In genomic region chr1:187785226-187785625, GRCm38 (mm10) we compare ENCODE assay signal across 21 mouse cellular contexts.
DNase-seq lines count a peak whose midpoint lies in the region; ATAC-seq and TF ChIP-seq lines count a peak whose summit lies in the region.
"Had no signal": no experiment of that assay in that cellular context is flagged by ENCODE, and none has a peak within 500 bp of the region (broad histone marks: within the 10 kb centered on the region; RNA-seq: fewer than 3 reads in every experiment).

No protein-coding gene starts in this region.

- no peak for TF ChIP-seq POLR2A in brain, embryonic 14.5 days (IDR thresholded peaks at IDR 0.05; ENCODE audit: borderline replicate concordance, extremely low read depth, insufficient read depth, insufficient read length, poor library complexity, severe bottlenecking)

- no peak overlapping the region for H3K9ac ChIP-seq in intestine, embryonic 14.5 days (ENCODE audit: low read length)
- no peak overlapping the region for H3K9ac ChIP-seq in intestine, embryonic 16.5 days (ENCODE audit: low read depth, low read length)
- no peak overlapping the region for H3K9ac ChIP-seq in hindbrain, postnatal 0 days (replicated peaks; ENCODE audit: low read length)
- H3K9ac ChIP-seq: forebrain, embryonic 12.5 days; heart, embryonic 13.5 days; hindbrain, embryonic 15.5 days; liver, embryonic 13.5 days; lung, embryonic 15.5 days; midbrain, embryonic 13.5 days; stomach, embryonic 15.5 days had no signal

- H3K4me2 ChIP-seq in intestine, embryonic 14.5 days (ENCODE audit: low read length), result no peak overlapping the region
- H3K4me2 ChIP-seq in intestine, embryonic 16.5 days (ENCODE audit: low read depth, low read length), result no peak overlapping the region
- no peak overlapping the region for H3K4me2 ChIP-seq in hindbrain, postnatal 0 days (ENCODE audit: low read depth, low read length)
- H3K4me2 ChIP-seq: forebrain, embryonic 12.5 days; heart, embryonic 13.5 days; hindbrain, embryonic 15.5 days; liver, embryonic 13.5 days; lung, embryonic 15.5 days; midbrain, embryonic 13.5 days; stomach, embryonic 15.5 days had no signal

- WGBS in intestine, embryonic 14.5 days, result 81% methylated on average over 4 of the region's 4 CpGs
- WGBS in intestine, embryonic 16.5 days, result 82% methylated on average over 4 of the region's 4 CpGs
- 77% methylated on average over 4 of the region's 4 CpGs for WGBS in limb, embryonic 10.5 days
- 82% methylated on average over 4 of the region's 4 CpGs for WGBS in hindbrain, postnatal 0 days

- no peak overlapping the region for H3K27ac ChIP-seq in intestine, embryonic 14.5 days (ENCODE audit: low read depth)
- no peak overlapping the region for H3K27ac ChIP-seq in intestine, embryonic 16.5 days (ENCODE audit: low read length)
- 0 out of 2 replicates have a peak overlapping the region, but pooled peaks have one; percentile 16 for H3K27ac ChIP-seq in limb, embryonic 10.5 days
- H3K27ac ChIP-seq in hindbrain, postnatal 0 days, result no peak overlapping the region
- H3K27ac ChIP-seq: forebrain, embryonic 12.5 days; heart, embryonic 13.5 days; hindbrain, embryonic 15.5 days; liver, embryonic 13.5 days; lung, embryonic 15.5 days; macrophage; midbrain, embryonic 13.5 days; stomach, embryonic 15.5 days had no signal

- H3K4me1 ChIP-seq in intestine, embryonic 14.5 days (replicated peaks; ENCODE audit: control insufficient read depth, insufficient read depth, low read length), result no peaks in the 10 kb centered on the region
- H3K4me1 ChIP-seq in intestine, embryonic 16.5 days (ENCODE audit: control insufficient read depth, insufficient read depth, low read length), result no peaks in the 10 kb centered on the region
- H3K4me1 ChIP-seq in limb, embryonic 10.5 days, result peaks cover 28% of the 10 kb centered on the region
- no peaks in the 10 kb centered on the region for H3K4me1 ChIP-seq in hindbrain, postnatal 0 days (ENCODE audit: insufficient read depth, low read length)
- H3K4me1 ChIP-seq: heart, embryonic 13.5 days; liver, embryonic 13.5 days; lung, embryonic 15.5 days; stomach, embryonic 15.5 days had no signal

- ATAC-seq in intestine, embryonic 14.5 days (replicated peaks; ENCODE audit: low FRiP score, low TSS enrichment, low read depth), result no peak
- no peak for ATAC-seq in intestine, embryonic 16.5 days
- ATAC-seq in hindbrain, postnatal 0 days, result no peak
- ATAC-seq: midbrain, embryonic 13.5 days had no signal

- H3K9me3 ChIP-seq in intestine, embryonic 14.5 days (ENCODE audit: control insufficient read depth, low read length), result no peaks in the 10 kb centered on the region
- H3K9me3 ChIP-seq in intestine, embryonic 16.5 days (ENCODE audit: control insufficient read depth, low read length), result no peaks in the 10 kb centered on the region
- no peaks in the 10 kb centered on the region for H3K9me3 ChIP-seq in limb, embryonic 10.5 days (replicated peaks)
- H3K9me3 ChIP-seq in hindbrain, postnatal 0 days (ENCODE audit: low read length), result no peaks in the 10 kb centered on the region
- H3K9me3 ChIP-seq: forebrain, embryonic 12.5 days; heart, embryonic 13.5 days; hindbrain, embryonic 15.5 days; liver, embryonic 13.5 days; lung, embryonic 15.5 days; midbrain, embryonic 13.5 days; stomach, embryonic 15.5 days had no signal

- no peak for TF ChIP-seq CTCF in brain, embryonic 14.5 days (IDR thresholded peaks at IDR 0.05; ENCODE audit: borderline replicate concordance, extremely low read depth, insufficient read depth, insufficient read length)
- TF ChIP-seq CTCF in hindbrain, postnatal 0 days (IDR thresholded peaks at IDR 0.05; ENCODE audit: low read depth), result no peak

- peak; percentile 20 for DNase-seq in intestine, embryonic 14.5 days (ENCODE audit: low spot score)
- peak; percentile 14 for DNase-seq in brain, embryonic 14.5 days (ENCODE audit: low read depth)
- peak; percentile 13 to 24 for DNase-seq in layer of hippocampus, adult 8-10 months (ENCODE audit: low spot score in 2 of 2)
- DNase-seq in limb, embryonic 10.5 days (ENCODE audit: low spot score), result no peak
- no peak for DNase-seq in urinary bladder, postnatal 10 days (ENCODE audit: low spot score)
- DNase-seq in hindbrain, postnatal 0 days (ENCODE audit: low spot score), result no peak
- no peak for DNase-seq in cerebellum, adult 9-11 months
- DNase-seq: adrenal gland, postnatal 25 days; cerebellum, postnatal 25 days; heart, postnatal 36 days; kidney, adult 2 months; kidney, postnatal 25 days; liver, embryonic 13.5 days had no signal

- H3K36me3 ChIP-seq in intestine, embryonic 14.5 days (ENCODE audit: control insufficient read depth, insufficient read depth, low read length), result no peaks in the 10 kb centered on the region
- H3K36me3 ChIP-seq in intestine, embryonic 16.5 days (ENCODE audit: control insufficient read depth, insufficient read depth, low read length), result no peaks in the 10 kb centered on the region
- H3K36me3 ChIP-seq in limb, embryonic 10.5 days, result no peaks in the 10 kb centered on the region
- H3K36me3 ChIP-seq in hindbrain, postnatal 0 days (ENCODE audit: insufficient read depth, low read length), result no peaks in the 10 kb centered on the region
- H3K36me3 ChIP-seq: forebrain, embryonic 12.5 days; heart, embryonic 13.5 days; hindbrain, embryonic 15.5 days; liver, embryonic 13.5 days; lung, embryonic 15.5 days; midbrain, embryonic 13.5 days; stomach, embryonic 15.5 days had no signal

- no peaks in the 10 kb centered on the region for H3K27me3 ChIP-seq in intestine, embryonic 14.5 days (replicated peaks; ENCODE audit: control insufficient read depth, insufficient read depth, low read length)
- no peaks in the 10 kb centered on the region for H3K27me3 ChIP-seq in intestine, embryonic 16.5 days (replicated peaks; ENCODE audit: control insufficient read depth, insufficient read depth, low read length)
- H3K27me3 ChIP-seq in limb, embryonic 10.5 days (ENCODE audit: low read depth, poor library complexity, severe bottlenecking), result no peaks in the 10 kb centered on the region
- H3K27me3 ChIP-seq in hindbrain, postnatal 0 days (ENCODE audit: insufficient read depth, low read length), result no peaks in the 10 kb centered on the region
- H3K27me3 ChIP-seq: forebrain, embryonic 12.5 days; heart, embryonic 13.5 days; hindbrain, embryonic 15.5 days; liver, embryonic 13.5 days; lung, embryonic 15.5 days; midbrain, embryonic 13.5 days; stomach, embryonic 15.5 days had no signal

- no peak overlapping the region for H3K4me3 ChIP-seq in intestine, embryonic 14.5 days (ENCODE audit: low read depth, low read length)
- no peak overlapping the region for H3K4me3 ChIP-seq in intestine, embryonic 16.5 days (ENCODE audit: low read length)
- no peak overlapping the region for H3K4me3 ChIP-seq in limb, embryonic 10.5 days
- no peak overlapping the region for H3K4me3 ChIP-seq in hindbrain, postnatal 0 days (ENCODE audit: low read length)
- H3K4me3 ChIP-seq: forebrain, embryonic 12.5 days; heart, embryonic 13.5 days; hindbrain, embryonic 15.5 days; liver, embryonic 13.5 days; lung, embryonic 15.5 days; midbrain, embryonic 13.5 days; stomach, embryonic 15.5 days had no signal

Comparison
In these comparisons a context has a peak if more than half of its experiments do, and no peak if none do; other contexts are left out.
1. DNase-seq: peak in intestine, embryonic 14.5 days (single experiment), brain, embryonic 14.5 days (single experiment) and layer of hippocampus, adult 8-10 months (2 of 2); none in limb, embryonic 10.5 days (single experiment), urinary bladder, postnatal 10 days (single experiment), hindbrain, postnatal 0 days (single experiment) and cerebellum, adult 9-11 months (single experiment).